Mouse (Mus musculus) hindbrain, embryonic 14.5 days (tissue): Measurements from ENCODE around the gene Ablim1. TPM values are rescaled to one million over a fixed set of nuclear protein-coding genes. Genes with fewer than 3 reads are reported as not detected.

Experiments
- ATAC-seq: fragments of 200-750 bp; cut with Nextera tagmentation; 2 replicates; pipeline ENCODE4 v1.8.0; 2017; ENCODE audit warnings: moderate number of reproducible peaks, mild to moderate bottlenecking, moderate TSS enrichment, moderate library complexity; ENCODE audit not compliant: low FRiP score
- DNase-seq: peaks from one replicate; pipeline ENCODE4 v3.0.0-alpha.2; 2015; ENCODE audit warnings: low spot score
- H3K27ac ChIP-seq: fragments of 300-500 bp; sonication (generic); 2 replicates; pipeline ENCODE4 v1.5.1; 2014; ENCODE audit warnings: mild to moderate bottlenecking, moderate library complexity
- H3K27me3 ChIP-seq: fragments of 300-500 bp; sonication (generic); 2 replicates; pipeline ENCODE4 v1.6.1; 2014; ENCODE audit warnings: mild to moderate bottlenecking, low read length, mixed read lengths; ENCODE audit not compliant: control insufficient read depth, insufficient read depth
- H3K36me3 ChIP-seq: fragments of 300-500 bp; sonication (generic); replicated peaks from 2 replicates; pipeline ENCODE4 v1.6.1; 2014; ENCODE audit not compliant: control insufficient read depth, insufficient read depth
- H3K4me1 ChIP-seq: fragments of 300-500 bp; sonication (generic); replicated peaks from 2 replicates; pipeline ENCODE4 v1.6.1; 2014; ENCODE audit warnings: antibody characterized with exemption, low read length, mixed read lengths; ENCODE audit not compliant: control insufficient read depth, insufficient read depth
- H3K4me2 ChIP-seq: fragments of 300-500 bp; sonication (generic); replicated peaks from 2 replicates; pipeline ENCODE4 v1.6.1; 2014; ENCODE audit warnings: mild to moderate bottlenecking, moderate library complexity
- H3K4me3 ChIP-seq: fragments of 300-500 bp; sonication (generic); replicated peaks from 2 replicates; pipeline ENCODE4 v1.5.1; 2014; ENCODE audit warnings: mild to moderate bottlenecking, low read length
- H3K9ac ChIP-seq: fragments of 300-500 bp; sonication (generic); 2 replicates; pipeline ENCODE4 v1.6.1; 2014
- H3K9me3 ChIP-seq: fragments of 300-500 bp; sonication (generic); 2 replicates; pipeline ENCODE4 v1.6.1; 2016; ENCODE audit warnings: low read length; ENCODE audit not compliant: control insufficient read depth
- WGBS: fragments of 180-500 bp; shearing (Covaris S2); extraction: QIAGEN DNeasy Blood & Tissue Kit; methylation state at CpG from one replicate; pipeline ENCODE4 v1.1.7; 2014; 5-methylcytosine and 5-hydroxymethylcytosine counted together
- polyA plus RNA-seq: library from polyadenylated mRNA; unstranded; fragments of >200 nt; fragmentation: Nextera tagmentation; extraction: Ambion mirVana; gene quantifications from 2 replicates; pipeline ENCODE4 v1.2.1, GENCODE M21; 2014

Gene Ablim1
- polyA plus RNA-seq, 1 experiment from 2014 or later: 56.6 TPM

GRCm38 (mm10) chr19:57257801-57258200, 56.9 kb downstream of the Ablim1 start:
- no peak overlapping the region for H3K4me2 ChIP-seq
- ATAC-seq (no peak), DNase-seq (no peak)
- H3K36me3 ChIP-seq: no peaks in the 10 kb centered on the region
- H3K9ac ChIP-seq: no peak overlapping the region
- H3K27ac ChIP-seq: no peak overlapping the region
- 91% methylated on average over 12 of the region's 12 CpGs for WGBS
- no peak overlapping the region for H3K4me3 ChIP-seq
- H3K9me3 ChIP-seq: no peaks in the 10 kb centered on the region
- no peaks in the 10 kb centered on the region for H3K27me3 ChIP-seq
- no peaks in the 10 kb centered on the region for H3K4me1 ChIP-seq

- no peak for ATAC-seq
- H3K9me3 ChIP-seq: no peaks in the 10 kb centered on the region
- no peak overlapping the region for H3K4me2 ChIP-seq
- H3K27me3 ChIP-seq: no peaks in the 10 kb centered on the region
- no peaks in the 10 kb centered on the region for H3K36me3 ChIP-seq
- DNase-seq: no peak
- H3K4me3 ChIP-seq: no peak overlapping the region
- H3K4me1 ChIP-seq: no peaks in the 10 kb centered on the region
- H3K27ac ChIP-seq: no peak overlapping the region
- no peak overlapping the region for H3K9ac ChIP-seq
- WGBS: 40% methylated on average over 9 of the region's 9 CpGs
Measured at GRCm38 (mm10) chr19:57256666-57257065, 58.1 kb downstream of the Ablim1 start.

DNA sequence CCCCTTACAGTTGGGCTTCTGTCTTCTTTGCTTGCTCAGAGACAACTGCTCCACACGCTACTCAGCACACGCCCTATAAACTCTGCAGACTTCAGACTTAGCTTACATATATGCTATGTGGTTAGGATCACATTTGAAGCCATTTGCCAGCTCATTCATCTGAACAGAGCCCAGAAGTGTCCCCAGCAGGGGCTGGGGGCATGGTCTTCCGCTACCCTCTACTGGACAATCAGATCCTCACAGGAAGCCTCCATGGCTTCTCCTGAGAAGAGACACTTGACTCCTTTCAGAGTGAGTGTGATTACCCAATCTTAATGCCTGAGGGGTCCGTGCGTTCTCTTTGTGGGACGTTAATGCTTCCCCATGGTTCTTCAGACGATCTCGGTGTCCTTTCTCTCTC, 59.6 kb downstream of the Ablim1 start:
- Histone ChIP-seq H3K4me3 (no peak overlapping the region), H3K27ac (no peak overlapping the region), H3K4me1 (no peaks in the 10 kb centered on the region), H3K27me3 (no peaks in the 10 kb centered on the region), H3K4me2 (no peak overlapping the region), H3K9me3 (no peaks in the 10 kb centered on the region), H3K9ac (no peak overlapping the region), H3K36me3 (no peaks in the 10 kb centered on the region)
- DNase-seq (no peak), ATAC-seq (no peak)
- 87% methylated on average over 8 of the region's 8 CpGs for WGBS

GRCm38 (mm10) chr19:57252692-57253448, 61.8 kb downstream of the Ablim1 start:
- 84% methylated on average over 9 of the region's 9 CpGs for WGBS
- no peaks in the 10 kb centered on the region for H3K9me3 ChIP-seq
- no peaks in the 10 kb centered on the region for H3K36me3 ChIP-seq
- DNase-seq (no peak), ATAC-seq (no peak)
- no peak overlapping the region for H3K9ac ChIP-seq
- no peaks in the 10 kb centered on the region for H3K4me1 ChIP-seq
- H3K27me3 ChIP-seq: no peaks in the 10 kb centered on the region
- H3K4me2 ChIP-seq: no peak overlapping the region
- H3K4me3 ChIP-seq: no peak overlapping the region
- no peak overlapping the region for H3K27ac ChIP-seq

- DNase-seq: no peak
- Histone ChIP-seq H3K27ac (no peak overlapping the region), H3K9me3 (no peaks in the 10 kb centered on the region), H3K4me1 (peaks cover 4% of the 10 kb centered on the region; the same call in 1 of the 2 replicates), H3K9ac (no peak overlapping the region), H3K27me3 (no peaks in the 10 kb centered on the region), H3K4me2 (no peak overlapping the region), H3K4me3 (no peak overlapping the region), H3K36me3 (no peaks in the 10 kb centered on the region)
- WGBS: 90% methylated on average over 5 of the region's 5 CpGs
- no peak for ATAC-seq
Measured at GRCm38 (mm10) chr19:57248781-57249180, 65.9 kb downstream of the Ablim1 start.

DNA sequence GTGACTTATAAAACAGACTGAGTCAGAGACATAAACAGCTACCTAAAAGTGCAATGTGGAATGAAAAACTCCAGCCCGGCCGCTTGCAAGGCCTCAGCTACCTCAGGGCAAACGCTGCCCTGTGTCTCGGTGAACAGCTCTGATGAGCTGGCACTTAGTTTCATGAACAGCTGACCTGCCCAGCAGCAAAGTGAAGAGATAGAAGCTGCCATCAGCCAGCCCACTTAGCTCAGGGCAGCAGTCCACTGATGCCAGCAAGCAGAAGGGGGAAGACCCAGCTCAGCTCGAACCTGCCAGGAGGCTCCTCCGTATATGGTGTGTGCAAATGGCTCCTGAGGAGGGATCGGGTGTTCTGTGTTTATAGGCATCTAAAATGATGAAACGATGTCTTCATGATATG, 67.5 kb downstream of the Ablim1 start:
- Histone ChIP-seq H3K9me3 (no peaks in the 10 kb centered on the region), H3K36me3 (no peaks in the 10 kb centered on the region), H3K4me2 (no peak overlapping the region), H3K4me3 (no peak overlapping the region), H3K9ac (no peak overlapping the region), H3K4me1 (peaks cover 5% of the 10 kb centered on the region), H3K27me3 (no peaks in the 10 kb centered on the region), H3K27ac (no peak overlapping the region)
- no peak for ATAC-seq
- no peak for DNase-seq
- 63% methylated on average over 8 of the region's 8 CpGs for WGBS

GRCm38 (mm10) chr19:57244281-57244680, 70.4 kb downstream of the Ablim1 start:
- WGBS: 77% methylated on average over 7 of the region's 7 CpGs
- no peak overlapping the region for H3K27ac ChIP-seq
- ATAC-seq (no peak), DNase-seq (no peak)
- no peaks in the 10 kb centered on the region for H3K36me3 ChIP-seq
- no peaks in the 10 kb centered on the region for H3K27me3 ChIP-seq
- H3K9ac ChIP-seq: no peak overlapping the region
- no peak overlapping the region for H3K4me2 ChIP-seq
- H3K9me3 ChIP-seq: no peaks in the 10 kb centered on the region
- peaks cover 15% of the 10 kb centered on the region for H3K4me1 ChIP-seq
- H3K4me3 ChIP-seq: no peak overlapping the region

GRCm38 (mm10) chr19:57243606-57244005, 71.1 kb downstream of the Ablim1 start:
- WGBS: 72% methylated on average over 8 of the region's 8 CpGs
- Histone ChIP-seq H3K9me3 (no peaks in the 10 kb centered on the region), H3K27ac (no peak overlapping the region), H3K4me2 (no peak overlapping the region), H3K36me3 (no peaks in the 10 kb centered on the region), H3K9ac (no peak overlapping the region), H3K4me1 (peaks cover 15% of the 10 kb centered on the region), H3K4me3 (no peak overlapping the region), H3K27me3 (no peaks in the 10 kb centered on the region)
- DNase-seq (no peak), ATAC-seq (no peak)

GRCm38 (mm10) chr19:57243191-57243590, 71.5 kb downstream of the Ablim1 start:
- no peaks in the 10 kb centered on the region for H3K9me3 ChIP-seq
- no peak overlapping the region for H3K4me2 ChIP-seq
- WGBS: 74% methylated on average over 12 of the region's 12 CpGs
- no peak overlapping the region for H3K4me3 ChIP-seq
- no peak overlapping the region for H3K27ac ChIP-seq
- H3K27me3 ChIP-seq: no peaks in the 10 kb centered on the region
- peaks cover 17% of the 10 kb centered on the region for H3K4me1 ChIP-seq
- H3K36me3 ChIP-seq: no peaks in the 10 kb centered on the region
- H3K9ac ChIP-seq: no peak overlapping the region
- ATAC-seq (no peak), DNase-seq (no peak)
